Mouse (Mus musculus): ENCODE measurements around the gene Vps33b.

DNA sequence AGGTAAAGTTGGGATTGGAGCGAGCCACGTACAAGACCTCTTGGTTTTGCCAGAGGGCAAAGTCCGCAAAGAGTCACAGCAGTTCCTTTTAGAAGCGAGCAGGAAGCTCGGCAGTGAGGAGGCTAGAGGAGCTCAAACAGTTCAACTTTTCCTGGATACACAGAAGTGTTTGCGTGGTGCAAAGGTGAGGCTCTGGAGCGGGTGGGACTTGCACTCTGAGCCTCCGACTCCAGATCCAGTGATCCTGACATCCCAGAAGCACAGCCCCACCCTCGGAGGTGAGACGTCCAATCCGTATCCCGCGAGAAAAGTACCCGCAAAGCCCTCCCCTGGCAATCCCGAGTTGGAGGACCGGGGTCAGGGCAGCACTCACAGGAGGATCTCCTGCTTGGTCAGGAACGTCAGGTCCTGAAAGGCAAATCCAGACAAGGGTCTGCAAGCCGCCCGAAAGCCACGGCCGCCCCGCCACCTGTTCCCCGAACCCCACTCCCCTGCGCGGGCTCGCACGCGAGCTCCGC is 37.4 kb upstream of the Vps33b start:
- TF ChIP-seq POLR2A (IDR thresholded peaks at IDR 0.05; ENCODE audit: borderline replicate concordance, extremely low read depth, insufficient read depth, insufficient read length, poor library complexity, severe bottlenecking) = no peak
- no peak for TF ChIP-seq CTCF (IDR thresholded peaks at IDR 0.05; ENCODE audit: borderline replicate concordance, extremely low read depth, insufficient read depth, insufficient read length)

Measured in brain, embryonic 14.5 days (tissue).